Mouse (Mus musculus) bone marrow, adult 2 months (tissue): ENCODE measurements around the gene Trim14. TPM values are rescaled to one million over a fixed set of nuclear protein-coding genes. Genes with fewer than 3 reads are reported as not detected.

ENCODE experiments used
- H3K27ac ChIP-seq: fragments of 200-500 bp; 2 replicates; pipeline ENCODE4 v1.5.1; 2012; ENCODE audit warnings: low read depth, mild to moderate bottlenecking, control low read depth, inconsistent platforms, low read length; ENCODE audit not compliant: control insufficient read depth, poor library complexity, insufficient read depth
- H3K4me1 ChIP-seq: fragments of 200-500 bp; 2 replicates; pipeline ENCODE4 v1.6.1; 2011; ENCODE audit warnings: low read length; ENCODE audit not compliant: control insufficient read depth, insufficient read depth
- H3K4me3 ChIP-seq: fragments of 200-500 bp; replicated peaks from 2 replicates; pipeline ENCODE3; 2011; ENCODE audit warnings: mild to moderate bottlenecking, low read depth, low read length, control low read depth; ENCODE audit not compliant: control insufficient read depth
- CTCF ChIP-seq: fragments of 200-500 bp; IDR thresholded peaks from 2 replicates; pipeline ENCODE4 v1.5.1; 2011; ENCODE audit warnings: low read length, control low read depth; ENCODE audit not compliant: control insufficient read depth, insufficient read depth
- POLR2A ChIP-seq: fragments of 200-500 bp; IDR thresholded peaks from 2 replicates; pipeline ENCODE4 v1.6.1; 2011; ENCODE audit warnings: low read depth, mild to moderate bottlenecking, control low read depth, low read length, borderline replicate concordance; ENCODE audit not compliant: control insufficient read depth
- WGBS: fragments of 180-500 bp; shearing (Covaris S2); methylation state at CpG from one replicate; pipeline ENCODE4 v1.1.7; 2018; 5-methylcytosine and 5-hydroxymethylcytosine counted together
- polyA plus RNA-seq: library from polyadenylated mRNA; stranded (reverse); fragments of >200 nt; gene quantifications from 2 replicates; pipeline ENCODE4 v1.2.4, GENCODE M21; 2011; ENCODE audit warnings: low replicate concordance; ENCODE audit not compliant: missing spikeins, insufficient read depth, insufficient read length

The Trim14 gene
- polyA plus RNA-seq, 1 experiment, result 4.8 TPM

- 82% methylated on average over 9 of the region's 9 CpGs for WGBS
- no peak for TF ChIP-seq CTCF
- TF ChIP-seq POLR2A, result no peak
- no peak overlapping the region for H3K4me3 ChIP-seq
- peaks cover 3% of the 10 kb centered on the region; the same call in 1 of the 2 replicates for H3K4me1 ChIP-seq
- H3K27ac ChIP-seq, result no peak overlapping the region
These were observed 3.2 kb upstream of the Trim14 start for GRCm38 (mm10) chr4:46539167-46539566.

GRCm38 (mm10) chr4:46535094-46535830 lies 679 bp downstream of the Trim14 start:
- H3K4me1 ChIP-seq, result peaks cover 6% of the 10 kb centered on the region
- TF ChIP-seq CTCF (no peak), POLR2A (no peak)
- peak overlapping the region; percentile 76 for H3K4me3 ChIP-seq
- WGBS, result under 1% methylated on average over 16 of the region's 16 CpGs
- peak overlapping the region; percentile 87 for H3K27ac ChIP-seq

GRCm38 (mm10) chr4:46533934-46534720 lies 1.8 kb downstream of the Trim14 start:
- 16% methylated on average over 29 of the region's 29 CpGs for WGBS
- TF ChIP-seq CTCF, result peak; percentile 3; the same call in 1 of the 2 replicates
- TF ChIP-seq POLR2A, result peak; percentile 36; the same call in 1 of the 2 replicates
- Histone ChIP-seq H3K4me3 (peak overlapping the region; percentile 76), H3K4me1 (peaks cover 6% of the 10 kb centered on the region), H3K27ac (peak overlapping the region; percentile 40; the same call in 1 of the 2 replicates)

- TF ChIP-seq CTCF, result no peak
- no peak for TF ChIP-seq POLR2A
- 63% methylated on average over 7 of the region's 7 CpGs for WGBS
- Histone ChIP-seq H3K4me3 (no peak overlapping the region), H3K27ac (no peak overlapping the region), H3K4me1 (peaks cover 6% of the 10 kb centered on the region)
These were observed 3.0 kb downstream of the Trim14 start for GRCm38 (mm10) chr4:46532926-46533325.

GRCm38 (mm10) chr4:46532511-46532910 lies 3.4 kb downstream of the Trim14 start:
- Histone ChIP-seq H3K4me1 (peaks cover 6% of the 10 kb centered on the region), H3K27ac (no peak overlapping the region), H3K4me3 (no peak overlapping the region)
- 77% methylated on average over 2 of the region's 2 CpGs for WGBS
- TF ChIP-seq CTCF (no peak), POLR2A (no peak)

GRCm38 (mm10) chr4:46529722-46530121 lies 6.2 kb downstream of the Trim14 start:
- TF ChIP-seq CTCF, result no peak
- TF ChIP-seq POLR2A, result no peak
- Histone ChIP-seq H3K4me3 (no peak overlapping the region), H3K4me1 (peaks cover 5% of the 10 kb centered on the region), H3K27ac (no peak overlapping the region)
- WGBS, result 78% methylated on average over 7 of the region's 7 CpGs

GRCm38 (mm10) chr4:46527558-46527926 lies 8.4 kb downstream of the Trim14 start:
- peak overlapping the region; percentile 34; the same call in 1 of the 2 replicates for H3K27ac ChIP-seq
- WGBS, result 8% methylated on average over 6 of the region's 7 CpGs

More at GRCm38 (mm10) chr4:46527558-46527926, 8.4 kb downstream of the Trim14 start:
- Histone ChIP-seq H3K4me1 (no peaks in the 10 kb centered on the region; the same call in 1 of the 2 replicates), H3K4me3 (peak overlapping the region; percentile 58)
- TF ChIP-seq POLR2A (no peak), CTCF (no peak)
